Mouse (Mus musculus) 3T3-L1 (cell line): ENCODE results near the gene Yju2.

Experiments
- DNase-seq: peaks from one replicate; pipeline ENCODE4 v3.0.0-alpha.2; 2015; ENCODE audit warnings: low read depth, low spot score

Gene Yju2

GRCm38 (mm10) chr17:56006956-56007355 lies 48.1 kb downstream of the Yju2 start:
- no peak for DNase-seq

- DNase-seq = peak; percentile 45
Measured at GRCm38 (mm10) chr17:56007444-56008355, 48.8 kb downstream of the Yju2 start.

GRCm38 (mm10) chr17:56008356-56009087 lies 49.6 kb downstream of the Yju2 start:
- DNase-seq = peak; percentile 99

DNA sequence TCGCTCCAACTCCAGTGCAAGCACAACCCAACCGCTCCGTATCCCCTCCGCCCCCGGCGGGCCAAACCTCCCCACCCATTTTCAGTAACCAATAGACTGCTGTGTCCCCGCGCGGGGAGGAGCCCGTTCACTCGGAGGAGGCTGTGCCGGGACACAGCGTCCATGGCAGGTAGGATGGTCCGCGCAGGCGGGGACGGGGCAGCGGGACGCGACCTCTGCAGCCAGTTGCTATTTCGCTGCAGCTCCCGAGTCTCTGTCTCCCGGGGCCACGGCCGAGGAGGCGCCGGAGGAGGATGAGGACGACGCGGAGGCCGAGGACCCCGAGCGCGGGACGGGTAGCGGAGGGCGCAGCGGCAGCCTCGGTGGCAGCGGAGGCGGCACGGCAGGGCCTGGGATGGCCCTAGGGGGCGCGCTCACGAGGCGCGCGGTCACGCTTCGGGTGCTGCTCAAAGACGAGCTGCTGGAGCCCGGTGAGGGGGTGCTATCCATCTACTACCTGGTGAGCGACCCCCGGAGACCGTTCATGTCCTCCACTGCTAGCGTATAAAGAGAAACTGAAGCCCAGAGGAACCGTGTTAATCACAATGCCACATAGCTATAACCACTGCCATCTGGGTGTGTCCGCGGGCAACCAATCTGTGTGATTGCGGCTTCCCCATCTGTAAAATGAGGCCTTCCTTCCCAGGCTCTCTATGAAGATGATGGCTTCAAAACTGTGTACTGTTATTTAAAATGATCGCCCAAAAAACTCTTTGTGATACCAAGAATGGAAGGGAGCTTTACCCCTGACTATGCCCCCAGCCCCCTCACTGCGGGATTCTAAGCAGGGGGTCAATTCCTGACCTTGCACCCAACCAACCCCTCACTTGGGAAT lies 50.4 kb downstream of the Yju2 start:
- DNase-seq = peak; percentile 90

- no peak for DNase-seq
Measured at GRCm38 (mm10) chr17:56009962-56010240, 51.0 kb downstream of the Yju2 start.

DNA sequence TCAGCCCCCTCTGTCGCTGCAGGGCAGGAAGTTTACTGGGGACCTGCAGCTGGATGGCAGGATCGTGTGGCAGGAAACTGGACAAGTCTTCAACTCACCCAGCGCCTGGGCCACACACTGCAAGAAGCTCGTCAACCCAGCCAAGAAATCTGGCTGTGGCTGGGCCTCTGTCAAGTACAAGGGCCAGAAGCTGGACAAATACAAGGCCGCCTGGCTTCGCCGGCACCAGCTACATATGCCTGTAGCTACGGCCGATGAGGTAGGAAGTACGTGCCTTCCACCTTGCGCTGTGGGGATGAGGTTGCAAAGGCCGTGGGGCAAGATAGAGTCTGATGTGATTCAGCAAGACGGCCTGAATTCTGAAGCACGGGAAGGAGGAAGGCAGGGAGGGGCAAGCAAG lies 51.4 kb downstream of the Yju2 start:
- DNase-seq = peak; percentile 33

- peak; percentile 86 for DNase-seq
Measured at GRCm38 (mm10) chr17:56010681-56011080, 51.8 kb downstream of the Yju2 start.

GRCm38 (mm10) chr17:56011441-56011840 lies 52.5 kb downstream of the Yju2 start:
- DNase-seq = no peak

DNA sequence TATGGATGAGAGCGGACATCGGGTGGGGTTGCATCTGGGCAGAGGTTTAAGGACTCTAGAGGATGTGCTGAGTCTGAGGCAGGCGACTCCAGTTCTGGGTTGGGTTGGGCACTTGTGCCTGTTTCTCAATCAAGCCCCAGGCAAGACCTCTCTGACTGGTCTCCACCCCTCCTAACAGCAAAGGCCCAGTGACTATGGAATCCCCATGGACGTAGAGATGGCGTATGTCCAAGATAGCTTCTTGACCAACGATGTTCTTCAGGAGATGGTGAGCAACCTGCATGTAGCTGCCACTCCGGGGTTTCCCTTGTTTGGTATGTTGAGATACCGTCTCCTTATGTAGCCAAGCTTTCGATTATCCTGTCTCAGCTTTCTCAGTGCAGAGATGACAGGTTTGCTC lies 56.4 kb downstream of the Yju2 start:
- peak; percentile 57 for DNase-seq

DNA sequence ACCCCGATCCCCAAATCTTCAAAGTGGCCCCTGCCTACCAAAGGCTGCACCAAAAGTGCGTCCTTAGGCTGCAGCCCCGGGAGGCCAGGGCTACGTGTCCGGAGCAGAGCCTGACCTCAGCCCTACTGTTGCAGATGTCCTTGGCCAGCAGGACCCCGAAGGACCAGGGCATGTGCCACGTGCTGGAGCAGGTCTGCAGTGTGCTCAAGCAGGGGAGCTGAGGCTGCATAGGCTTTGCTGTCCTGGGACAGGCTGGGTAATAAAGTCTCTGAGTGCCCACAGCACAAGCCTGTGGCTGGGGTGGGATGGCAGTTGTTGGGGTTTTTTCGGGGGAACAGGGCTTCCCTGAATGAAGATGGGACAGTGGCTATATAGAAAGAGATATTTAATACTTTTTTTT lies 57.5 kb downstream of the Yju2 start:
- no peak for DNase-seq

GRCm38 (mm10) chr17:56016793-56017785 lies 58.2 kb downstream of the Yju2 start:
- peak; percentile 23 for DNase-seq

DNA sequence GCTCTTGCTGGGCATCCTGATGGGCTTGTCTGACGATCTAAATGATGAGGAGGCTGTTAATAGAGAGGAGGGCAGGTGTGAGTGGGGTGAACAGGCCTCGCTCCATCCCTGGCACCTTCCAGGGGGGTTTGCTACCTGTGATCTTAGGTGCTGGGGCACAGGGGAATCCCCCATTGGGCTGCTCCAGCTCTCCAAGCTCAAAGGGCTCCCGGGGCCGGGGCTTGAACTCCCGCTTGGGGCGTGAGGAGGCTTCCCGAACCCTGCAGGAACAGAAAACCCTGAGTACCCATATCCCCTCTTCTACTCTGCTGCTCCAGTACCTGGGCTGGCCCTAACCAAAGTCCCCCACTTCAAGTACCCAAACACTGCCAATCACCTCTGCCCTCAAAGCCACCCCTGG lies 58.9 kb downstream of the Yju2 start:
- no peak for DNase-seq
